Mouse (Mus musculus) spleen, adult 2 months (tissue): ENCODE results near the gene Cks1b. TPM values are rescaled to one million over a fixed set of nuclear protein-coding genes. Genes with fewer than 3 reads are reported as not detected.

Experiments
- DNase-seq, 2 experiments: peaks; one replicate each; pipeline versions ENCODE4 v3.0.0 to v3.0.0-alpha.2; 2012 to 2021; ENCODE audit warnings: low spot score in 2 of 2, low read depth in 1 of 2
- H3K27ac ChIP-seq: fragments of 200-500 bp; 2 replicates; pipeline ENCODE4 v1.5.1; 2012; ENCODE audit warnings: low read length, inconsistent platforms; ENCODE audit not compliant: insufficient read depth
- H3K27me3 ChIP-seq: fragments of 200-500 bp; 2 replicates; pipeline ENCODE4 v1.6.1; 2012; ENCODE audit warnings: mild to moderate bottlenecking, moderate library complexity, low read length, inconsistent platforms; ENCODE audit not compliant: control insufficient read depth, insufficient read depth
- H3K36me3 ChIP-seq: fragments of 200-500 bp; 2 replicates; pipeline ENCODE4 v1.6.1; 2012; ENCODE audit warnings: mild to moderate bottlenecking, low read length, inconsistent platforms; ENCODE audit not compliant: control insufficient read depth, insufficient read depth
- H3K4me1 ChIP-seq: fragments of 200-500 bp; 2 replicates; pipeline ENCODE4 v1.6.1; 2011; ENCODE audit warnings: inconsistent platforms; ENCODE audit not compliant: control insufficient read depth, insufficient read depth, insufficient read length
- H3K4me3 ChIP-seq: fragments of 200-500 bp; 2 replicates; pipeline ENCODE4 v1.5.1; 2011; ENCODE audit warnings: mild to moderate bottlenecking, inconsistent platforms; ENCODE audit not compliant: insufficient read depth, insufficient read length; ENCODE audit errors: extremely low read depth
- CTCF ChIP-seq: fragments of 200-500 bp; IDR thresholded peaks from 2 replicates; pipeline ENCODE4 v1.5.1; 2011; ENCODE audit warnings: mild to moderate bottlenecking, inconsistent platforms; ENCODE audit not compliant: insufficient read depth, insufficient read length, insufficient replicate concordance; ENCODE audit errors: extremely low read depth
- POLR2A ChIP-seq: fragments of 200-500 bp; IDR thresholded peaks from 2 replicates; pipeline ENCODE4 v1.6.1; 2011; ENCODE audit warnings: low read depth, low read length, inconsistent platforms
- WGBS: fragments of 180-500 bp; shearing (Covaris S2); methylation state at CpG from one replicate; pipeline ENCODE4 v1.1.7; 2018; 5-methylcytosine and 5-hydroxymethylcytosine counted together
- polyA plus RNA-seq: library from polyadenylated mRNA; depleted of rRNA; stranded (reverse); fragments of >200 nt; gene quantifications from 2 replicates; pipeline ENCODE4 v1.2.3, GENCODE M21; 2012; rRNA removed

Gene Cks1b
- polyA plus RNA-seq, 1 experiment: 20.6 TPM

GRCm38 (mm10) chr3:89365486-89366414 is 52.4 kb downstream of the Cks1b start:
- Histone ChIP-seq H3K27me3 (no peaks in the 10 kb centered on the region), H3K27ac (no peak overlapping the region), H3K4me3 (no peak overlapping the region), H3K36me3 (no peaks in the 10 kb centered on the region), H3K4me1 (no peaks in the 10 kb centered on the region)
- 89% methylated on average over 20 of the region's 20 CpGs for WGBS
- DNase-seq: no peak
- TF ChIP-seq POLR2A (no peak), CTCF (no peak)

Other genes with a start within 250 kb of the Cks1b start
- 120 and 134 TPM in 2 replicates for gene Scamp3, start 240.9 kb downstream of the Cks1b start, polyA plus RNA-seq
- gene Fam189b, start 235.2 kb downstream of the Cks1b start, polyA plus RNA-seq: 104 and 115 TPM in 2 replicates
- 59.6 and 66.6 TPM in 2 replicates for gene Gba, start 215.5 kb downstream of the Cks1b start, polyA plus RNA-seq
- 2.9 and 3.4 TPM in 2 replicates for gene Thbs3, start 203.2 kb downstream of the Cks1b start, polyA plus RNA-seq
- 99.4 and 124 TPM in 2 replicates for gene Mtx1, start 191.3 kb downstream of the Cks1b start, polyA plus RNA-seq
- gene Muc1, start 189.3 kb downstream of the Cks1b start, polyA plus RNA-seq: 17.4 and 26.1 TPM in 2 replicates
- gene Krtcap2, start 172.4 kb downstream of the Cks1b start, polyA plus RNA-seq: 93.5 and 129 TPM in 2 replicates
- gene Trim46, start 172.1 kb downstream of the Cks1b start, polyA plus RNA-seq: 3.6 and 5.4 TPM in 2 replicates
- 231 and 419 TPM in 2 replicates for gene Dpm3, start 159.0 kb downstream of the Cks1b start, polyA plus RNA-seq
- 207 and 266 TPM in 2 replicates for gene Slc50a1, start 147.8 kb downstream of the Cks1b start, polyA plus RNA-seq
- gene Efna1, start 137.2 kb downstream of the Cks1b start, polyA plus RNA-seq: 5.3 and 5.9 TPM in 2 replicates
- gene Efna3, start 95.4 kb downstream of the Cks1b start, polyA plus RNA-seq: not detected in 2 replicates
- gene Efna4, start 80.4 kb downstream of the Cks1b start, polyA plus RNA-seq: 0.62 and 1.5 TPM in 2 replicates
- gene Adam15, start 68.4 kb downstream of the Cks1b start, polyA plus RNA-seq: 49.6 and 62.0 TPM in 2 replicates
- gene Dcst2, start 56.4 kb downstream of the Cks1b start, polyA plus RNA-seq: 0.15 and 0.43 TPM in 2 replicates
- gene Dcst1, start 53.1 kb downstream of the Cks1b start, polyA plus RNA-seq: 0.29 and 0.42 TPM in 2 replicates
- 54.5 and 58.4 TPM in 2 replicates for gene Zbtb7b, start 23.6 kb downstream of the Cks1b start, polyA plus RNA-seq
- gene Lenep, start 15.6 kb downstream of the Cks1b start, polyA plus RNA-seq: 1.5 and 1.9 TPM in 2 replicates
- 39.1 and 43.9 TPM in 2 replicates for gene Flad1, start 6.5 kb downstream of the Cks1b start, polyA plus RNA-seq
- gene Shc1, start 60 bp upstream of the Cks1b start, polyA plus RNA-seq: 49.0 and 54.8 TPM in 2 replicates
- 58.2 and 111 TPM in 2 replicates for gene Pygo2, start 11.8 kb upstream of the Cks1b start, polyA plus RNA-seq
- 47.0 and 54.2 TPM in 2 replicates for gene Pbxip1, start 18.3 kb upstream of the Cks1b start, polyA plus RNA-seq
- gene Pmvk, start 36.2 kb upstream of the Cks1b start, polyA plus RNA-seq: 12.2 and 15.1 TPM in 2 replicates
- 0.33 and 0.41 TPM in 2 replicates for gene Kcnn3, start 101.8 kb upstream of the Cks1b start, polyA plus RNA-seq